Mouse (Mus musculus): Measurements from ENCODE around the gene Tnfsf4. TPM values are rescaled to one million over a fixed set of nuclear protein-coding genes. Genes with fewer than 3 reads are reported as not detected.

The Tnfsf4 gene
- polyA plus RNA-seq, 2 experiments = 0.06 TPM; not detected in 1

- Histone ChIP-seq H3K4me3 (replicated peaks; ENCODE audit: low read length) (no peak overlapping the region), H3K4me1 (ENCODE audit: control insufficient read depth, insufficient read depth, low read length) (no peaks in the 10 kb centered on the region), H3K4me2 (replicated peaks; ENCODE audit: low read depth, low read length, severe bottlenecking) (no peak overlapping the region), H3K9me3 (ENCODE audit: control insufficient read depth, low read length) (no peaks in the 10 kb centered on the region), H3K36me3 (ENCODE audit: control insufficient read depth, insufficient read depth, low read length) (no peaks in the 10 kb centered on the region), H3K27ac (replicated peaks; ENCODE audit: low read depth, low read length) (no peak overlapping the region), H3K9ac (ENCODE audit: low read depth, low read length, severe bottlenecking) (no peak overlapping the region), H3K27me3 (ENCODE audit: control insufficient read depth, insufficient read depth, low read length) (no peaks in the 10 kb centered on the region)
- no peak for TF ChIP-seq POLR2A (IDR thresholded peaks at IDR 0.05; ENCODE audit: borderline replicate concordance, extremely low read depth, insufficient read depth, insufficient read length)
- ATAC-seq (ENCODE audit: low FRiP score, low read depth) (no peak), DNase-seq (ENCODE audit: low spot score) (no peak)
- 51% methylated on average over 3 of the region's 3 CpGs for WGBS
Observed at GRCm38 (mm10) chr1:161451683-161452245, 56.6 kb downstream of the Tnfsf4 start.

GRCm38 (mm10) chr1:161452250-161452649, 57.0 kb downstream of the Tnfsf4 start:
- Histone ChIP-seq H3K27me3 (ENCODE audit: control insufficient read depth, insufficient read depth, low read length) (no peaks in the 10 kb centered on the region), H3K9me3 (ENCODE audit: control insufficient read depth, low read length) (no peaks in the 10 kb centered on the region), H3K4me1 (ENCODE audit: control insufficient read depth, insufficient read depth, low read length) (no peaks in the 10 kb centered on the region), H3K9ac (ENCODE audit: low read depth, low read length, severe bottlenecking) (no peak overlapping the region), H3K27ac (replicated peaks; ENCODE audit: low read depth, low read length) (no peak overlapping the region), H3K36me3 (ENCODE audit: control insufficient read depth, insufficient read depth, low read length) (no peaks in the 10 kb centered on the region), H3K4me2 (replicated peaks; ENCODE audit: low read depth, low read length, severe bottlenecking) (no peak overlapping the region), H3K4me3 (replicated peaks; ENCODE audit: low read length) (no peak overlapping the region)
- WGBS = 97% methylated on average over 1 of the region's 1 CpGs
- DNase-seq (ENCODE audit: low spot score) (no peak), ATAC-seq (ENCODE audit: low FRiP score, low read depth) (no peak)
- no peak for TF ChIP-seq POLR2A (IDR thresholded peaks at IDR 0.05; ENCODE audit: borderline replicate concordance, extremely low read depth, insufficient read depth, insufficient read length)

- ATAC-seq (ENCODE audit: low FRiP score, low read depth) = peak; percentile 78
Observed at GRCm38 (mm10) chr1:161463388-161464085, 68.3 kb downstream of the Tnfsf4 start.

More at GRCm38 (mm10) chr1:161463388-161464085, 68.3 kb downstream of the Tnfsf4 start:
- no peak for TF ChIP-seq POLR2A (IDR thresholded peaks at IDR 0.05; ENCODE audit: borderline replicate concordance, extremely low read depth, insufficient read depth, insufficient read length)
- Histone ChIP-seq H3K27me3 (ENCODE audit: control insufficient read depth, insufficient read depth, low read length) (no peaks in the 10 kb centered on the region), H3K9me3 (ENCODE audit: control insufficient read depth, low read length) (0 out of 2 replicates have a peak, but pooled peaks cover 3% of the 10 kb centered on the region), H3K27ac (replicated peaks; ENCODE audit: low read depth, low read length) (peak overlapping the region; percentile 68), H3K9ac (ENCODE audit: low read depth, low read length, severe bottlenecking) (no peak overlapping the region), H3K4me2 (replicated peaks; ENCODE audit: low read depth, low read length, severe bottlenecking) (no peak overlapping the region), H3K4me3 (replicated peaks; ENCODE audit: low read length) (no peak overlapping the region), H3K4me1 (ENCODE audit: control insufficient read depth, insufficient read depth, low read length) (peaks cover 12% of the 10 kb centered on the region), H3K36me3 (ENCODE audit: control insufficient read depth, insufficient read depth, low read length) (no peaks in the 10 kb centered on the region)
- WGBS = 47% methylated on average over 2 of the region's 2 CpGs
- DNase-seq (ENCODE audit: low spot score) = peak; percentile 91

Other genes starting within 250 kb of the Tnfsf4 start
- gene Tex50, start 236.1 kb upstream of the Tnfsf4 start, polyA plus RNA-seq (2012; rRNA removed) = not detected in 2 replicates
- gene Tex50, start 236.1 kb upstream of the Tnfsf4 start, polyA plus RNA-seq (2014; fragmentation: Nextera tagmentation; extraction: Ambion mirVana) = not detected in 2 replicates
- gene Prdx6, start 144.2 kb upstream of the Tnfsf4 start, polyA plus RNA-seq (2012; rRNA removed) = 145 and 150 TPM in 2 replicates
- 368 and 370 TPM in 2 replicates for gene Prdx6, start 144.2 kb upstream of the Tnfsf4 start, polyA plus RNA-seq (2014; fragmentation: Nextera tagmentation; extraction: Ambion mirVana)
- 0.18 and 0.31 TPM in 2 replicates for gene Tnfsf18, start 99.2 kb downstream of the Tnfsf4 start, polyA plus RNA-seq (2012; rRNA removed)
- gene Tnfsf18, start 99.2 kb downstream of the Tnfsf4 start, polyA plus RNA-seq (2014; fragmentation: Nextera tagmentation; extraction: Ambion mirVana) = 0.14 and 0.28 TPM in 2 replicates

All from limb, embryonic 14.5 days (tissue).